Comparison of ENCODE assay signal across 8 mouse cellular contexts in genomic region chr11:61714346-61715117, GRCm38 (mm10). TPM values are rescaled to one million over a fixed set of nuclear protein-coding genes. Genes with fewer than 3 reads are reported as not detected.
DNase-seq lines count a peak whose midpoint lies in the region; ATAC-seq and TF ChIP-seq lines count a peak whose summit lies in the region.

No protein-coding gene starts in this region.

- WGBS in forebrain, postnatal 0 days: 47% methylated on average over 11 of the region's 11 CpGs

- peak; percentile 81 for DNase-seq in MEL-GATA-1-ER (ENCODE audit: extremely low read depth, low read depth)
- DNase-seq in cerebellum, adult 18-20 months: peak; percentile 81 to 84
- DNase-seq in forebrain, postnatal 0 days: peak; percentile 93
- peak; percentile 79 to 84 for DNase-seq in layer of hippocampus, adult 2 months (ENCODE audit: low spot score in 2 of 2)
- peak; percentile 58 to 72 for DNase-seq in lung, adult 18-20 months
- peak; percentile 43 for DNase-seq in ovary, postnatal 36 days (ENCODE audit: low spot score)
- DNase-seq in thymus, postnatal 14 days: peak; percentile 79

- H3K4me3 ChIP-seq in forebrain, postnatal 0 days (ENCODE audit: low read depth, low read length): no peak overlapping the region
- H3K4me3 ChIP-seq in layer of hippocampus, adult 2 months: no peak overlapping the region; the same call in 1 of the 2 replicates

- H3K27me3 ChIP-seq in forebrain, postnatal 0 days (ENCODE audit: insufficient read depth, low read length): no peaks in the 10 kb centered on the region

- H3K9me3 ChIP-seq in forebrain, postnatal 0 days (ENCODE audit: low read length): no peaks in the 10 kb centered on the region

- TF ChIP-seq CTCF in forebrain, postnatal 0 days (IDR thresholded peaks at IDR 0.05; ENCODE audit: low read depth): peak; percentile 97
- peak; percentile 95 for TF ChIP-seq CTCF in layer of hippocampus, adult 2 months (conservative IDR thresholded peaks at IDR 0.05)

- H3K4me1 ChIP-seq in forebrain, postnatal 0 days (ENCODE audit: insufficient read depth): no peaks in the 10 kb centered on the region

- no peaks in the 10 kb centered on the region for H3K36me3 ChIP-seq in forebrain, postnatal 0 days (ENCODE audit: insufficient read depth)

- H3K9ac ChIP-seq in forebrain, postnatal 0 days: no peak overlapping the region; the same call in 1 of the 2 replicates

- H3K4me2 ChIP-seq in forebrain, postnatal 0 days (ENCODE audit: low read depth): no peak overlapping the region

- H3K27ac ChIP-seq in forebrain, postnatal 0 days (ENCODE audit: low read depth, low read length): no peak overlapping the region
- 0 out of 2 replicates have a peak overlapping the region, but pooled peaks have one; percentile 18 for H3K27ac ChIP-seq in layer of hippocampus, adult 2 months

- ATAC-seq in forebrain, postnatal 0 days: peak; percentile 95
- ATAC-seq in hematopoietic stem cell, adult 5-6 weeks (replicated peaks in 1 of 2; ENCODE audit: insufficient read depth in 1 of 2, low FRiP score in 2 of 2, low TSS enrichment in 1 of 2, low read depth in 1 of 2, poor library complexity in 2 of 2, severe bottlenecking in 2 of 2): peak; percentile 65 to 83

RNA-seq across cellular contexts. Expression of gene Slc5a10, which starts 6.1 kb away (rescaled TPM):
- 0.08 and 0.10 TPM in 2 replicates for total RNA-seq in forebrain, postnatal 0 days (2014; rRNA removed)
- 0.09 and 0.16 TPM in 2 replicates for polyA plus RNA-seq in forebrain, postnatal 0 days (2015; fragmentation: Nextera tagmentation; extraction: Ambion mirVana)
- total RNA-seq in hematopoietic stem cell, adult 5-6 weeks (2017): not detected in 2 replicates
- under 1 TPM; 0.31 to 0.47 TPM for total RNA-seq in layer of hippocampus, adult 2 months (2021)

RNA-seq across cellular contexts. Expression of gene Fam83g, which starts 30.6 kb away (rescaled TPM):
- total RNA-seq in forebrain, postnatal 0 days (2014; rRNA removed): 0.38 and 0.86 TPM in 2 replicates
- polyA plus RNA-seq in forebrain, postnatal 0 days (2015; fragmentation: Nextera tagmentation; extraction: Ambion mirVana): 0.15 and 0.19 TPM in 2 replicates
- 0.30 TPM in 1 of 2 replicates, not detected in the other for total RNA-seq in hematopoietic stem cell, adult 5-6 weeks (2017)
- total RNA-seq in layer of hippocampus, adult 2 months (2021): not detected

RNA-seq across cellular contexts. Expression of gene Prpsap2, which starts 47.4 kb away (rescaled TPM):
- total RNA-seq in forebrain, postnatal 0 days (2014; rRNA removed): 62.9 and 73.6 TPM in 2 replicates
- polyA plus RNA-seq in forebrain, postnatal 0 days (2015; fragmentation: Nextera tagmentation; extraction: Ambion mirVana): 50.3 and 50.8 TPM in 2 replicates
- total RNA-seq in hematopoietic stem cell, adult 5-6 weeks (2017): 47.2 and 59.6 TPM in 2 replicates
- total RNA-seq in layer of hippocampus, adult 2 months (2021): 10 to 100 TPM; 50.8 to 51.0 TPM

Comparison
In these comparisons a context has a peak if more than half of its experiments do, and no peak if none do; other contexts are left out.
1. DNase-seq: peak in every context shown above with its lines; median percentile 93 in forebrain, postnatal 0 days; 82 in cerebellum, adult 18-20 months; 82 in layer of hippocampus, adult 2 months; 81 in MEL-GATA-1-ER; 79 in thymus, postnatal 14 days; 65 in lung, adult 18-20 months; 43 in ovary, postnatal 36 days.